Mouse (Mus musculus) heart, embryonic 13.5 days (tissue): Measurements from ENCODE around the gene Hoxc5. TPM values are rescaled to one million over a fixed set of nuclear protein-coding genes. Genes with fewer than 3 reads are reported as not detected.

Experiments used
- ATAC-seq: fragments of 200-750 bp; cut with Nextera tagmentation; 2 replicates; pipeline ENCODE4 v1.8.0; 2017; ENCODE audit warnings: moderate TSS enrichment; ENCODE audit not compliant: insufficient number of reproducible peaks, low FRiP score, low TSS enrichment; ENCODE audit errors: extremely low read depth
- H3K27ac ChIP-seq: fragments of 300-500 bp; sonication (generic); replicated peaks from 2 replicates; pipeline ENCODE4 v1.5.1; 2015; ENCODE audit warnings: moderate library complexity, mild to moderate bottlenecking, inconsistent platforms
- H3K27me3 ChIP-seq: fragments of 300-500 bp; sonication (generic); replicated peaks from 2 replicates; pipeline ENCODE4 v1.6.1; 2015; ENCODE audit warnings: mild to moderate bottlenecking, inconsistent platforms
- H3K36me3 ChIP-seq: fragments of 300-500 bp; sonication (generic); 2 replicates; pipeline ENCODE4 v1.6.1; 2015; ENCODE audit warnings: mild to moderate bottlenecking, inconsistent platforms
- H3K4me1 ChIP-seq: fragments of 300-500 bp; sonication (generic); 2 replicates; pipeline ENCODE4 v1.6.1; 2015; ENCODE audit warnings: inconsistent platforms
- H3K4me2 ChIP-seq: fragments of 300-500 bp; sonication (generic); 2 replicates; pipeline ENCODE4 v1.6.1; 2015; ENCODE audit warnings: inconsistent platforms, mild to moderate bottlenecking, moderate library complexity
- H3K4me3 ChIP-seq: fragments of 300-500 bp; sonication (generic); 2 replicates; pipeline ENCODE4 v1.5.1; 2015; ENCODE audit warnings: moderate library complexity, mild to moderate bottlenecking, inconsistent platforms
- H3K9ac ChIP-seq: fragments of 300-500 bp; sonication (generic); 2 replicates; pipeline ENCODE4 v1.6.1; 2015; ENCODE audit warnings: inconsistent platforms, mild to moderate bottlenecking, moderate library complexity
- H3K9me3 ChIP-seq: fragments of 300-500 bp; sonication (generic); 2 replicates; pipeline ENCODE4 v1.6.1; 2016; ENCODE audit warnings: inconsistent platforms
- WGBS: fragments of 180-500 bp; shearing (Covaris S2); methylation state at CpG from one replicate; pipeline ENCODE4 v1.1.7; 2015; ENCODE audit warnings: mixed read lengths; 5-methylcytosine and 5-hydroxymethylcytosine counted together
- polyA plus RNA-seq: library from polyadenylated mRNA; unstranded; fragments of >200 nt; fragmentation: Nextera tagmentation; extraction: Ambion mirVana; gene quantifications from 2 replicates; pipeline ENCODE4 v1.2.1, GENCODE M21; 2015

The Hoxc5 gene
- polyA plus RNA-seq, 1 experiment from 2014 or later, result 1.6 TPM

- no peak for ATAC-seq
- Histone ChIP-seq H3K4me3 (no peak overlapping the region), H3K27me3 (peaks cover 100% of the 10 kb centered on the region), H3K27ac (no peak overlapping the region), H3K4me2 (no peak overlapping the region), H3K4me1 (peaks cover 6% of the 10 kb centered on the region; the same call in 1 of the 2 replicates), H3K9me3 (no peaks in the 10 kb centered on the region), H3K9ac (no peak overlapping the region), H3K36me3 (no peaks in the 10 kb centered on the region)
- WGBS, result under 1% methylated on average over 23 of the region's 23 CpGs
Measured at GRCm38 (mm10) chr15:102931706-102932358, 35.4 kb upstream of the Hoxc5 start.

GRCm38 (mm10) chr15:102934438-102934837 lies 32.8 kb upstream of the Hoxc5 start:
- no peak overlapping the region for H3K4me3 ChIP-seq
- H3K4me2 ChIP-seq, result no peak overlapping the region
- H3K36me3 ChIP-seq, result no peaks in the 10 kb centered on the region
- H3K27ac ChIP-seq, result no peak overlapping the region
- no peaks in the 10 kb centered on the region for H3K9me3 ChIP-seq
- peaks cover 100% of the 10 kb centered on the region for H3K27me3 ChIP-seq
- 2% methylated on average over 12 of the region's 12 CpGs for WGBS
- H3K9ac ChIP-seq, result no peak overlapping the region
- H3K4me1 ChIP-seq, result peaks cover 7% of the 10 kb centered on the region; the same call in 1 of the 2 replicates
- no peak for ATAC-seq

GRCm38 (mm10) chr15:102934897-102935296 lies 32.3 kb upstream of the Hoxc5 start:
- Histone ChIP-seq H3K4me2 (peak overlapping the region; percentile 38; the same call in 1 of the 2 replicates), H3K9ac (no peak overlapping the region), H3K27ac (no peak overlapping the region), H3K4me3 (peak overlapping the region; percentile 33), H3K36me3 (no peaks in the 10 kb centered on the region), H3K9me3 (no peaks in the 10 kb centered on the region), H3K4me1 (peaks cover 7% of the 10 kb centered on the region; the same call in 1 of the 2 replicates), H3K27me3 (peaks cover 100% of the 10 kb centered on the region)
- under 1% methylated on average over 27 of the region's 27 CpGs for WGBS
- no peak for ATAC-seq

- no peak within 1 kb of the TSS for H3K4me2 ChIP-seq
- peaks cover 7% of the 10 kb centered on the region; the same call in 1 of the 2 replicates for H3K4me1 ChIP-seq
- no peak for ATAC-seq
- H3K4me3 ChIP-seq, result peak within 1 kb of the TSS; percentile 11; the same call in 1 of the 2 replicates
- no peak within 1 kb of the TSS for H3K9ac ChIP-seq
- H3K36me3 ChIP-seq, result no peaks in the 10 kb centered on the region
- no peaks in the 10 kb centered on the region for H3K9me3 ChIP-seq
- H3K27me3 ChIP-seq, result peaks cover 100% of the 10 kb centered on the region
- H3K27ac ChIP-seq, result no peak within 1 kb of the TSS
- WGBS, result under 1% methylated on average over 31 of the region's 31 CpGs
Measured at GRCm38 (mm10) chr15:102936279-102936972, 30.8 kb upstream of the Hoxc5 start, which contains the start of gene Hoxc12. Hoxc12 (plus strand) TSS chr15:102936757.

DNA sequence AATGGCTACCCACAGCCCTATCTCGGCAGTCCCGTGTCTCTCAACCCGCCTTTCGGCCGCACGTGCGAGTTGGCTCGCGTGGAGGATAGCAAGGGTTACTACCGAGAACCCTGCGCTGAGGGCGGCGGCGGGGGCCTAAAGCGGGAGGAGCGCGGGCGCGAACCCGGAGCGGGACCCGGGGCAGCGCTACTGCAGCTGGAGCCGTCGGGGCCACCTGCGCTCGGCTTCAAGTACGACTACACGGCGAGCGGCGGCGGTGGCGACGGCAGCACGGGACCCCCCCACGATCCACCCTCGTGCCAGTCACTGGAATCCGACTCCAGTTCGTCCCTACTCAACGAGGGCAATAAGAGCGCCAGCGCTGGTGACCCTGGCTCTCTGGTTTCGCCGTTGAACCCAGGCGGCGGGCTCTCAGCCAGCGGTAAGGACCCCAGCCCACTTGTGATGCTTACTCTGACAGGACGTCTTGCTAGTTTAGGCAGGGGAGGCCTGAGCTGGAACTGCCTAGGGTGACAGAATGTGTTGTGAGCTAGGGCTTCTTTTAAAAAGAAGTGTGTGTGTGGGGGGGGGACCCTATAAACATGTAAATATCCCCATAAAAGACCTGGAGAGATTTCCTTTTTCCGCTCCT lies 30.1 kb upstream of the Hoxc5 start:
- Histone ChIP-seq H3K4me1 (peaks cover 7% of the 10 kb centered on the region; the same call in 1 of the 2 replicates), H3K9ac (no peak overlapping the region), H3K4me2 (no peak overlapping the region), H3K9me3 (no peaks in the 10 kb centered on the region), H3K27ac (no peak overlapping the region), H3K4me3 (peak overlapping the region; percentile 11; the same call in 1 of the 2 replicates), H3K36me3 (no peaks in the 10 kb centered on the region), H3K27me3 (peaks cover 100% of the 10 kb centered on the region)
- ATAC-seq, result no peak
- WGBS, result 2% methylated on average over 50 of the region's 50 CpGs

- H3K36me3 ChIP-seq, result no peaks in the 10 kb centered on the region
- peaks cover 100% of the 10 kb centered on the region for H3K27me3 ChIP-seq
- H3K9me3 ChIP-seq, result no peaks in the 10 kb centered on the region
- no peak overlapping the region for H3K27ac ChIP-seq
- H3K4me3 ChIP-seq, result no peak overlapping the region
- no peak overlapping the region for H3K9ac ChIP-seq
- no peak overlapping the region for H3K4me2 ChIP-seq
- peaks cover 13% of the 10 kb centered on the region; the same call in 1 of the 2 replicates for H3K4me1 ChIP-seq
- 1% methylated on average over 30 of the region's 34 CpGs for WGBS
- no peak for ATAC-seq
Measured at GRCm38 (mm10) chr15:102939256-102940155, 27.7 kb upstream of the Hoxc5 start.

DNA sequence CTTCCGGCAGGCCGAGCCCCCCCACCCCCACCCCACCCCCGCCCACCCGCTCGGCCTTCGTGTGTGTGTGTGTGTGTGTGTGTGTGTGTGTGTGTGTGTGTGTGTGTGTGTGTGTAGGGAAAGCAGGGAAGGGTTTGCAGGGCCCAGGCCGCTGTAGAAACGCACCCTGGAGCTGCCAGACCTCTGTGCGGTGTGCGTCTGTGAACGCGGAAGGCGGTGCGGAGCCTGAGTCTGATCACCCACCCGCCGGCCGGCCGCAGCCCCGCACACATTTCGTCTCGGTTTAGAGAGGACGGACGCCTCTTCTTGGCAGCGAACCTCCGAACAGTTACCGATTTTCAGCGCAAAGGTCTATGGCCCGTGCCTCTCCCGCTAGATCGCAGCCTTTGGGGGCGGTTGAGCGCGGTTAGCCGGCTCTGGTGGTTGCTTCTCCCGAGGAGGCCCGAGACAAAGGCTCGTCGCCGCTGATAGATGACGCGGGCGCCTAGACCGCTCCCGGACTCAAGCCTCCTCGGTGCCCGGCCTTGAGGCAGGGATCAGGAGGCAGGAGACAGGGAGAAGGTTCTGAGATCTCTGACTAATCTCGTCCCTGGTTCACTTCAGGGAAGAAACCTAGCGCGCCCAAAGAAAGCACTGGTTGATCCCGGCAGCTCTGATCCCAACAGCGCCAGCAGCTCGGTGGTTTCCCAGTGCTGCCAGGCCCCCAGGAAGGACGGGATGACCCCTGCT lies 24.3 kb upstream of the Hoxc5 start:
- H3K4me3 ChIP-seq, result peak overlapping the region; percentile 40
- no peaks in the 10 kb centered on the region for H3K9me3 ChIP-seq
- no peaks in the 10 kb centered on the region for H3K36me3 ChIP-seq
- H3K27me3 ChIP-seq, result peaks cover 100% of the 10 kb centered on the region
- WGBS, result 1% methylated on average over 53 of the region's 53 CpGs
- H3K4me1 ChIP-seq, result peaks cover 6% of the 10 kb centered on the region; the same call in 1 of the 2 replicates
- peak overlapping the region; percentile 66 for H3K4me2 ChIP-seq
- no peak overlapping the region for H3K27ac ChIP-seq
- H3K9ac ChIP-seq, result 0 out of 2 replicates have a peak overlapping the region, but pooled peaks have one; percentile 50
- ATAC-seq, result no peak

GRCm38 (mm10) chr15:102943468-102943813 lies 23.8 kb upstream of the Hoxc5 start:
- 3% methylated on average over 5 of the region's 5 CpGs for WGBS
- Histone ChIP-seq H3K27ac (no peak overlapping the region), H3K9ac (no peak overlapping the region), H3K4me2 (peak overlapping the region; percentile 66), H3K27me3 (peaks cover 100% of the 10 kb centered on the region), H3K4me1 (peaks cover 6% of the 10 kb centered on the region; the same call in 1 of the 2 replicates), H3K36me3 (no peaks in the 10 kb centered on the region), H3K4me3 (peak overlapping the region; percentile 40), H3K9me3 (no peaks in the 10 kb centered on the region)
- ATAC-seq, result no peak

- no peak for ATAC-seq
- Histone ChIP-seq H3K36me3 (no peaks in the 10 kb centered on the region), H3K4me3 (no peak overlapping the region), H3K4me1 (peaks cover 6% of the 10 kb centered on the region; the same call in 1 of the 2 replicates), H3K4me2 (no peak overlapping the region), H3K9me3 (no peaks in the 10 kb centered on the region), H3K27me3 (peaks cover 100% of the 10 kb centered on the region), H3K9ac (no peak overlapping the region), H3K27ac (no peak overlapping the region)
- WGBS, result 12% methylated on average over 22 of the region's 22 CpGs
Measured at GRCm38 (mm10) chr15:102945185-102946077, 21.8 kb upstream of the Hoxc5 start.
